Mouse (Mus musculus): ENCODE data around the gene Mrps14.

Mrps14 gene

DNA sequence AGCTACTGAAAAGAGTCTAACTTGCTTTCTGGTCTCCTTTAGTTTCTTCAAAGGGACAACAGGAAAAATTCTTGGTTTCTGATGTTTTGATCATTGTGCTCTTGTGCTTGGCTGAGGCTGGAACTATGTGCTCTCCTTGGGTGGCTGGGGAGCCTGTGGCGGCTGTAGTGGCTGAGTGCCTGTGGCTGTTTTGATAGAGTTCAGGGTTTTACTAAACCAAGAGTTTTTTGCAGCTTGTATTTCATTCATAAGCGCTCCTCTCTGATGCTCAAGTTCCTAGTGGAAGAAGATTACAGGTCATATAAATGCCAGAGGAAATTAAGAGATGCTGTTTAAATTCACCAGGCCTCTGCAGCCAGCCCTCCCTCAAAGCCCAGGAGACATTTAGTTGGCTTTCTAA, 29.1 kb downstream of the Mrps14 start:
- ATAC-seq (ENCODE audit: insufficient number of reproducible peaks, low FRiP score, low TSS enrichment) = no peak

- no peak for ATAC-seq (ENCODE audit: insufficient number of reproducible peaks, low FRiP score, low TSS enrichment)
Measured at GRCm38 (mm10) chr1:160227196-160227595, 32.2 kb downstream of the Mrps14 start.

DNA sequence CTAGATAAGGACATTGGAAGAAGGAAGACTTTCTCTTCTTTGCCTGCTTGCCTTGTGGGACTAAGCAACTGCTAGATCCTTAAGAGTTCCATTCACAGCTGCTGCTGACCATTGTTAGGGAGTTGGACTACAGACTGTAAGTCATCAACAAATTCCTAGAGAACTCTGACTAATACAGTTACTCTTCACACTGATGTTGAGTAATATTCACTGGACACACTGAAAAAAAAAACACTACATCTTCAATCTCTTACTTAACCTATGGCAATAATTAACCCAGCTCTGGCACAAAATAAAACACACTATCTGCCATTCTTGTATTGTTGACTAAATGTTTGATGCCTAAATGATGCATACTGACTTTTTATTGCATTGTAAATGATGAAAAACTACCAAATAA, 32.8 kb downstream of the Mrps14 start:
- ATAC-seq (ENCODE audit: insufficient number of reproducible peaks, low FRiP score, low TSS enrichment) = no peak

DNA sequence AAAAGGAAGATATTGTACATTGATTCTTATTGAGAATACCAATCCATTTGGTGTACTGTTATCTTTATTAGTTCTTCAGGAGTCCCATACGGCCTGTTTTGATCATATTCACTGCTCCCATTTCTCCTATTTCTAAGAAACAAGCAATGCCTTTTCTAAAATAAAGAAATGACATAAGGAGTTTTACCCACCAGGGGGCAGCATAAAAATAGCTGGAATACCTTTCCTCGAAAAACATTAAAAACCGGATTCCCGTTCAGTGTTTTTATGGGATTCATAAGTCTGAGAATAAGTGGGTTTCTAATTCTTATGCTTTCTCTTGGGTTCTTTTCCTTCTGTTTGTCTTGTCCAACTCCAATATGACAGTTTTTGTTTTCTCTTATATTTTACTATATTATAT, 36.0 kb downstream of the Mrps14 start:
- ATAC-seq (ENCODE audit: insufficient number of reproducible peaks, low FRiP score, low TSS enrichment) = no peak

DNA sequence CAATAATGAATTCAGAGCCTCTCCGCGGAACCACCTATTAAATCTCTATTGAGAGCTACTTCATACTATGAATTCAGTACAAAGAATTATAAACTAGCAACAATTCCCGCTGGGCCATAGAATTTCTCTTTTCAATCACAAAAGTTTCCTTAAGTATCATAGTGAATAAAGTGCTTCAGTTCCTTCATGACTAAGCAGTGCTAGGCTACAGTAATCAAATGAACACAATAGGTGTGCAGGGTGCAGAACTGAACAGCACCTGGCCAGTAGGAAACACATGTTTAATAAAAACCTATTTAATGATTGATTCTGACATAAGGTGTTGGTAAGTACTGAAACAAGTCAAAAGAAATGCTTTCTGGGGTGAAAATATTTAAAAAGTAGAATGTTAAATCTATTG, 37.1 kb downstream of the Mrps14 start:
- no peak for ATAC-seq (ENCODE audit: insufficient number of reproducible peaks, low FRiP score, low TSS enrichment)

DNA sequence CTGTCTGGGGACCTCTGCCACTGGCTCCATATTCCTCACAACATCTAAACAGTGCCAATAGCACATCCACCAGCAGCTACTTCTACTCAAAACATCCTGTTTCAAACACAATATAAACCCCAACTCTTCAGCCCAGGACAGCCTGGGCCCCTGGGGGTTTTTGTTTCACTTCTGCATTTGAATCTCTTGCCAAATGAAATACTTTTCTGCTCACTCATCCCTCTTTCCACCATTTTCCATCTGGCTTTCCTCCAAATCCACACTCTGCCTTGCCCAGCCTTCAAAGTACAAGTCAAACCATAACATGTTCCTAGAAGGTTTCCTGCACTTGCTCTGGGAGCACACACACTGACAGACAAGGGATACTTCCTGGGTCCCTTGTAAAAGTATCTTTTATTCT, 38.9 kb downstream of the Mrps14 start:
- no peak for ATAC-seq (ENCODE audit: insufficient number of reproducible peaks, low FRiP score, low TSS enrichment)

- ATAC-seq (ENCODE audit: insufficient number of reproducible peaks, low FRiP score, low TSS enrichment) = no peak
Measured at GRCm38 (mm10) chr1:160237981-160238380, 43.0 kb downstream of the Mrps14 start.

DNA sequence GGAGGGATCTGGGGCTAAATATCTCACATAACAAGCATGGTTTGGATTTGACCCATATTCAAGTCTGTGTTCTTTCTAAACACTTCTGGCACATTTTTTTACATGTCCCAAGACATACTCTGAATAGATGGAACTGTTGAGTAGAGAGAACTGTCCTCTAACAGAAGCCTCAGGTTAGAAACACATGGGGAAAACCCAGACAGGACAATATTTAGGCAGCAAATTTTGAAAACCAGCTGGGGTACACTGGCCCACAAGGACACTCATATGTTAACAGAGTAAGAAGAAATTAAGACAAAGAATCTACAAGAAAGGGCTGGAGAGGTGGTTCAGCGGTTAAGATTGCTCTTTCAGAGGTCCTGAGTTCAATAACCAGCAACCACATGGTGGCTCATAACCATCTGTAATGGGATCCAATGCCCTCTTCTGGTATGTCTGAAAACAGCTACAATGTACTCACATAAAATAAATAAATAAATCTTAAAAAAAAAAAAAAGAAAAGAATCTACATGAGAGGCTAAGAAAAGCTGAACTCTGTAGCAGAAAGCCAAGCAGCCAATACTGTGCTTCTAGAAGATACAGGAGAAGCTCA, 43.9 kb downstream of the Mrps14 start:
- no peak for ATAC-seq (ENCODE audit: insufficient number of reproducible peaks, low FRiP score, low TSS enrichment)

- ATAC-seq (ENCODE audit: insufficient number of reproducible peaks, low FRiP score, low TSS enrichment) = no peak
Measured at GRCm38 (mm10) chr1:160240091-160240490, 45.1 kb downstream of the Mrps14 start.

GRCm38 (mm10) chr1:160244689-160245088, 49.7 kb downstream of the Mrps14 start:
- no peak for ATAC-seq (ENCODE audit: insufficient number of reproducible peaks, low FRiP score, low TSS enrichment)

DNA sequence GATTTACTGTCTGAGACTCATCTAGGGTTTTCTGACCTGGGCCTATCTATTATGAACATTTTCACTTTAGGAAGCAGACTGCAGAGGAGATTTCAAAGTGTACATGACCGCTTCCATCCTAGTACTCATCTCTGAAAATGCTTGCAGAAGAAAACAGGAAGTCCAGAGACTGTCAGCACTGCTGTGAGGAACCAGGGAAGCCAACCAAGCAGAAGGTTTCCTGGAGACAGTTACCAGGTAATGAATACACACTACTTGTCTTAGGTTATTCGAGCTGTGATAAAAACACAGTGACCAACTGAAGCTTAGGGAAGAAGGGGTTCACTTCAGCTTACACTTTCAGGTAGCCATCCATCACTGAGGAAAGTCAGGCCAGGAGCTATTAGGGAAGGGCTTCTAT, 50.9 kb downstream of the Mrps14 start:
- no peak for ATAC-seq (ENCODE audit: insufficient number of reproducible peaks, low FRiP score, low TSS enrichment)

DNA sequence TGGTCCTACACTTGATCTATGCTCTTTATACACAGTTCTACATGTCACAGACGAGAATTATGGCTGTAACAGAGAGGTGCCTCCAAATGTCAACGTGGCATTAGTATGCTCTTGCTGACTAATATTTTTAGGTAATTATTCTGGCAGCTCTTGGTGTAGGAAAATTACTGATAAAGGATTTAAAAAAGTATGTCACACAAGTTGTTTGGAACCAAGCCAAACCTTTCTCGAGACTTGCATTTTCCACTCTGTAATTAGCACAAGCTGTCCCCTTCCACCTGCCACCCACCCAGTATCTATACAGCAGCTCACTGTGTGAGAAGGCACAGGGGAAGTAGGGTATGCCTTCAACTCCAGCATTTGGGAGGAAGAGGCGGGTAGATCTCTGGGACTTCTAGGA, 51.8 kb downstream of the Mrps14 start:
- no peak for ATAC-seq (ENCODE audit: insufficient number of reproducible peaks, low FRiP score, low TSS enrichment)

- no peak for ATAC-seq (ENCODE audit: insufficient number of reproducible peaks, low FRiP score, low TSS enrichment)
Measured at GRCm38 (mm10) chr1:160247473-160247872, 52.5 kb downstream of the Mrps14 start.

DNA sequence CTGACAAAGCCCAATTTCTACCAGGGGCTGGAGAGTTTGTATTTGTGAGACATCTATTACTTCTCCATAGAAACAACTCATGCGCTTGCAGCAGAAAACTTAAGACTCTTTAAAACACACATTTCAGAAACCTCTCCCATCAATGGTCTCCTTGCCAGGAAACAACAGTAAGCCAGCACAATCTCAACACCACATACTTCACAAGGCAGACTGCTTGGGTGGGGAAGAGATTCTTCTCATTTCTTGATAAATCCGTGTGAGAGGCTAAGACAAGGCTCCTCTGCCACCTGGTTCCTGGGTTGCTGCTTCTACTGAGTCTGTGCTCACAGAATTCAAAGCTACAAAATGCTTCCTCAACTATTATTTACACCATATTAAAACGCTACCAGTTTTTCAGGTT, 54.8 kb downstream of the Mrps14 start:
- no peak for ATAC-seq (ENCODE audit: insufficient number of reproducible peaks, low FRiP score, low TSS enrichment)

DNA sequence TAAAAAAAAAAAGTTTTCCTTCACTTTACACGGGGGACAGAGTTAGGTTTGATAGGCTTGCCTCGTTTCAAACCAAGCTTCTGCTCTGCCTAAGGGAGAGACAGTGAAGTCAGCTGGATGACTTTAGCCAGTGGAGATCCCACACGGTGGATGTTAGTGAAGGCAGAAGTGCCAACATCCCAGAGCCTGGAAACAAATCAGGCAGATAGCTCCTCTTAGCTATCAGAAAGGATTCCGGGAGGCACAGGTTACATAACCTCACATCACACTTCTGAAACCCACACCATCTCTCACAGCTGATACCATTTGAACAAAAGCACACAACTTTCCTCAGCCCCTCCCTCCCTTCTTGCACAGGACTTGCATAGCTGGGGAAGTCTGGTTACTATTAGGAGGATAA, 55.8 kb downstream of the Mrps14 start:
- no peak for ATAC-seq (ENCODE audit: insufficient number of reproducible peaks, low FRiP score, low TSS enrichment)

GRCm38 (mm10) chr1:160251388-160252007, 56.5 kb downstream of the Mrps14 start:
- ATAC-seq (ENCODE audit: insufficient number of reproducible peaks, low FRiP score, low TSS enrichment) = no peak
